Mouse (Mus musculus): ENCODE measurements around the gene 9630041A04Rik. TPM values are rescaled to one million over a fixed set of nuclear protein-coding genes. Genes with fewer than 3 reads are reported as not detected.

9630041A04Rik gene
- polyA plus RNA-seq, 1 experiment from 2014 or later: 0.64 TPM

DNA sequence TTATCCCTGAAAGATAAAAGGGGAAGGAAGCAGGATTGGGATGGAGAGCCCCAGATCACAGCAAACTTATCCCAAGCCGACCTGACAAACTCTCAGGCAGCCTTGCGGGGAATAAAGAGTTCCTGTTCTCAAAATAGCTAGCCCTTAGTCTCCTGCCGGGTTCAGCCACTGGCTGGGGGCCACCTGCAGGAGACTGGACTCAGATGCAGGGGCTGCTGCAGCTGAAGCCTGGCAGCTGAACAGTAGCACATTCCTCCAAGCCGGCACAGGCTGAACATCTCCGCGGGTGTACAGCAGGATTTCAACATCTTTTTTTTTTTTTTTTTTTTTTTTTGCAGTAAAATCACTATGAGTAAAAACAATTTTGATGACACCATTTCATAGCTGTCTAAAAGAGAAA, 110.2 kb downstream of the 9630041A04Rik start:
- no peak overlapping the region for H3K4me3 ChIP-seq (ENCODE audit: low read depth, low read length)

DNA sequence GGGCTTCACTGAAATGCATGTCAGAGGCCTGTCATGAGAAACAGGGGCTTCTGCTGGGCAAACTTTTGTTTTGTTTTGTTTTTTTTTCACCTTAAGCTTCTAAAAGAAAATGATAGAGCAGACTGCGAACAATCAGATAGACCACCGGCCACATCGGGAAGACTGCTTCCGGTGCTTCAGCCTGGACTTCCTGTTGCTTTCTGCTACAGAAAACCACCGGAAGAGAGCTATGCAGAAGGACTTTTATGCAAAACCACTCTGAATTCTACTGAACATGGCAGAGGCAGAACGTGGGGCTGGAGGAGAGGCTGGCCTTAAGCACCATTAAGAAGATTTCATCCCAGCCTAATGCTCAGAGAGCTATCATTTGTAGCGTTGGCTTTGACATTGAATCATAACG, 110.7 kb downstream of the 9630041A04Rik start:
- no peaks in the 10 kb centered on the region for H3K27me3 ChIP-seq (ENCODE audit: control insufficient read depth, insufficient read depth, low read depth, low read length)
- WGBS: 65% methylated on average over 8 of the region's 8 CpGs
- peaks cover 9% of the 10 kb centered on the region for H3K4me1 ChIP-seq (ENCODE audit: control insufficient read depth, insufficient read depth, low read length)
- H3K9me3 ChIP-seq (replicated peaks; ENCODE audit: control insufficient read depth, low read length, poor library complexity, severe bottlenecking): no peaks in the 10 kb centered on the region
- no peak overlapping the region for H3K4me2 ChIP-seq (ENCODE audit: low read length)
- no peak for ATAC-seq
- H3K27ac ChIP-seq (ENCODE audit: low read length): no peak overlapping the region
- H3K36me3 ChIP-seq (ENCODE audit: control insufficient read depth, insufficient read depth, low read length): peaks cover 6% of the 10 kb centered on the region; the same call in 1 of the 2 replicates
- H3K4me3 ChIP-seq (ENCODE audit: low read depth, low read length): no peak overlapping the region
- no peak overlapping the region for H3K9ac ChIP-seq (ENCODE audit: low read depth, low read length)

More for the DNA sequence above, 110.2 kb downstream of the 9630041A04Rik start:
- ATAC-seq: no peak
- no peaks in the 10 kb centered on the region for H3K9me3 ChIP-seq (replicated peaks; ENCODE audit: control insufficient read depth, low read length, poor library complexity, severe bottlenecking)
- no peak overlapping the region for H3K27ac ChIP-seq (ENCODE audit: low read length)
- 24% methylated on average over 6 of the region's 6 CpGs for WGBS
- H3K9ac ChIP-seq (ENCODE audit: low read depth, low read length): no peak overlapping the region
- no peak overlapping the region for H3K4me2 ChIP-seq (ENCODE audit: low read length)
- H3K4me1 ChIP-seq (ENCODE audit: control insufficient read depth, insufficient read depth, low read length): peaks cover 9% of the 10 kb centered on the region
- no peaks in the 10 kb centered on the region for H3K27me3 ChIP-seq (ENCODE audit: control insufficient read depth, insufficient read depth, low read depth, low read length)
- H3K36me3 ChIP-seq (ENCODE audit: control insufficient read depth, insufficient read depth, low read length): peaks cover 6% of the 10 kb centered on the region; the same call in 1 of the 2 replicates

- no peaks in the 10 kb centered on the region for H3K9me3 ChIP-seq (replicated peaks; ENCODE audit: control insufficient read depth, low read length, poor library complexity, severe bottlenecking)
- 86% methylated on average over 4 of the region's 4 CpGs for whole genome bisulfite sequencing
- peaks cover 9% of the 10 kb centered on the region for H3K4me1 ChIP-seq (ENCODE audit: control insufficient read depth, insufficient read depth, low read length)
- H3K27me3 ChIP-seq (ENCODE audit: control insufficient read depth, insufficient read depth, low read depth, low read length): no peaks in the 10 kb centered on the region
- H3K27ac ChIP-seq (ENCODE audit: low read length): peak overlapping the region; percentile 10
- H3K4me3 ChIP-seq (ENCODE audit: low read depth, low read length): no peak overlapping the region
- ATAC-seq: no peak
- no peak overlapping the region for H3K4me2 ChIP-seq (ENCODE audit: low read length)
- H3K36me3 ChIP-seq (ENCODE audit: control insufficient read depth, insufficient read depth, low read length): no peaks in the 10 kb centered on the region
- H3K9ac ChIP-seq (ENCODE audit: low read depth, low read length): no peak overlapping the region
Observed at GRCm38 (mm10) chr9:101976884-101977465, 115.3 kb downstream of the 9630041A04Rik start.

DNA sequence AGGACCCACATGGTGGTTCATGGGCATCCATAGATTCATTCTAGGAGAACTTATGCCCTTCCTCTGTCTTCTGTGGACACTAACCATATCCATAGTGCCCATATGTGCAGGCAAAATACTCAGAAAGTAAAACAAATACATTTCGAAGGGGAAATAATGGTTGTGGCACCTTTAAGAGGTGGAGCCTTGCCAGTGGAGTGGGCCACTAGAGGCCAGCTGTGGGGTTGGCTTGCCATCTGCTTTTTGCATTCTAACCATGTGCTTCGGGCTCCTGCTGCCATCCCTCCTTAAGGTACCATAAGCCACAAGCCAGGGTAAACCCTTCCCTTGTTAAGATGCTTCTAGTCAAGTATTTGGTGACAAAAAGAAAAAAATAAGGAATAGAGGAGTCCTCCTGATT, 119.5 kb downstream of the 9630041A04Rik start:
- H3K4me3 ChIP-seq (ENCODE audit: low read depth, low read length): no peak overlapping the region
- no peaks in the 10 kb centered on the region for H3K9me3 ChIP-seq (replicated peaks; ENCODE audit: control insufficient read depth, low read length, poor library complexity, severe bottlenecking)
- no peak overlapping the region for H3K27ac ChIP-seq (ENCODE audit: low read length)
- H3K4me2 ChIP-seq (ENCODE audit: low read length): no peak overlapping the region
- no peaks in the 10 kb centered on the region for H3K27me3 ChIP-seq (ENCODE audit: control insufficient read depth, insufficient read depth, low read depth, low read length)
- H3K36me3 ChIP-seq (ENCODE audit: control insufficient read depth, insufficient read depth, low read length): peaks cover 5% of the 10 kb centered on the region; the same call in 1 of the 2 replicates
- H3K9ac ChIP-seq (ENCODE audit: low read depth, low read length): no peak overlapping the region
- 84% methylated on average over 2 of the region's 2 CpGs for WGBS
- ATAC-seq: no peak
- H3K4me1 ChIP-seq (ENCODE audit: control insufficient read depth, insufficient read depth, low read length): no peaks in the 10 kb centered on the region

- Histone ChIP-seq H3K36me3 (ENCODE audit: control insufficient read depth, insufficient read depth, low read length) (peaks cover 5% of the 10 kb centered on the region; the same call in 1 of the 2 replicates), H3K27me3 (ENCODE audit: control insufficient read depth, insufficient read depth, low read depth, low read length) (no peaks in the 10 kb centered on the region), H3K9ac (ENCODE audit: low read depth, low read length) (no peak overlapping the region), H3K27ac (ENCODE audit: low read length) (no peak overlapping the region), H3K4me3 (ENCODE audit: low read depth, low read length) (no peak overlapping the region), H3K9me3 (replicated peaks; ENCODE audit: control insufficient read depth, low read length, poor library complexity, severe bottlenecking) (no peaks in the 10 kb centered on the region), H3K4me1 (ENCODE audit: control insufficient read depth, insufficient read depth, low read length) (no peaks in the 10 kb centered on the region), H3K4me2 (ENCODE audit: low read length) (no peak overlapping the region)
- 82% methylated on average over 7 of the region's 7 CpGs for WGBS
- no peak for ATAC-seq
Observed at GRCm38 (mm10) chr9:101982378-101982777, 120.7 kb downstream of the 9630041A04Rik start.

GRCm38 (mm10) chr9:101986910-101987309, 125.3 kb downstream of the 9630041A04Rik start:
- Histone ChIP-seq H3K4me3 (ENCODE audit: low read depth, low read length) (no peak overlapping the region), H3K27ac (ENCODE audit: low read length) (no peak overlapping the region), H3K9me3 (replicated peaks; ENCODE audit: control insufficient read depth, low read length, poor library complexity, severe bottlenecking) (no peaks in the 10 kb centered on the region), H3K27me3 (ENCODE audit: control insufficient read depth, insufficient read depth, low read depth, low read length) (no peaks in the 10 kb centered on the region), H3K4me1 (ENCODE audit: control insufficient read depth, insufficient read depth, low read length) (no peaks in the 10 kb centered on the region), H3K36me3 (ENCODE audit: control insufficient read depth, insufficient read depth, low read length) (peaks cover 9% of the 10 kb centered on the region), H3K9ac (ENCODE audit: low read depth, low read length) (no peak overlapping the region), H3K4me2 (ENCODE audit: low read length) (no peak overlapping the region)
- ATAC-seq: no peak
- 68% methylated on average over 2 of the region's 2 CpGs for WGBS

DNA sequence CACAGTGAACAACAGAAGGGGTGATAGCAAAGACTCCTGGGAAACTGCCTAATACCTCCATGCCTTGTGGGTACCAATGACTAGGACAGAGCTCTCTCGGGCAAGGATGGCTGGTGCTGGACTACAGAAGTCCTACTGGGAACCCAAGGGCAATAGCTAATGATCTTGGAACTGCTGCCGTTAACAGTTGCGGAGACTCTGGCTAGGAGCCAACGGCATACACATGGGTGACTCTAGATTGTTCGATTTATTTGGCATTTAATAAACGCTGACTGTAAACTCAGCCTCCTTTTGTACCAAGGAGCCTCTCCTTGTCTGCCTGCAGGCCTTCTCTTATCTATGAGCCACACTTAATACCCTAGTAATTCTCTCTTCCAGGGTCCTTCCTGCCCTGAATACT, 128.4 kb downstream of the 9630041A04Rik start:
- H3K27me3 ChIP-seq (ENCODE audit: control insufficient read depth, insufficient read depth, low read depth, low read length): no peaks in the 10 kb centered on the region
- no peak overlapping the region for H3K27ac ChIP-seq (ENCODE audit: low read length)
- H3K4me3 ChIP-seq (ENCODE audit: low read depth, low read length): no peak overlapping the region
- WGBS: 72% methylated on average over 6 of the region's 6 CpGs
- no peaks in the 10 kb centered on the region for H3K4me1 ChIP-seq (ENCODE audit: control insufficient read depth, insufficient read depth, low read length)
- no peak overlapping the region for H3K4me2 ChIP-seq (ENCODE audit: low read length)
- peaks cover 4% of the 10 kb centered on the region; the same call in 1 of the 2 replicates for H3K36me3 ChIP-seq (ENCODE audit: control insufficient read depth, insufficient read depth, low read length)
- no peak for ATAC-seq
- H3K9ac ChIP-seq (ENCODE audit: low read depth, low read length): no peak overlapping the region
- no peaks in the 10 kb centered on the region for H3K9me3 ChIP-seq (replicated peaks; ENCODE audit: control insufficient read depth, low read length, poor library complexity, severe bottlenecking)

- Histone ChIP-seq H3K9ac (ENCODE audit: low read depth, low read length) (no peak overlapping the region), H3K9me3 (replicated peaks; ENCODE audit: control insufficient read depth, low read length, poor library complexity, severe bottlenecking) (no peaks in the 10 kb centered on the region), H3K27ac (ENCODE audit: low read length) (no peak overlapping the region), H3K4me1 (ENCODE audit: control insufficient read depth, insufficient read depth, low read length) (peaks cover under 1% of the 10 kb centered on the region; the same call in 1 of the 2 replicates), H3K36me3 (ENCODE audit: control insufficient read depth, insufficient read depth, low read length) (peaks cover 4% of the 10 kb centered on the region; the same call in 1 of the 2 replicates), H3K4me2 (ENCODE audit: low read length) (no peak overlapping the region), H3K27me3 (ENCODE audit: control insufficient read depth, insufficient read depth, low read depth, low read length) (no peaks in the 10 kb centered on the region), H3K4me3 (ENCODE audit: low read depth, low read length) (no peak overlapping the region)
- no peak for ATAC-seq
- 78% methylated on average over 12 of the region's 12 CpGs for WGBS
Observed at GRCm38 (mm10) chr9:101990836-101991235, 129.2 kb downstream of the 9630041A04Rik start.
